Comparison of ENCODE assay signal across 8 mouse cellular contexts in the genomic region with DNA sequence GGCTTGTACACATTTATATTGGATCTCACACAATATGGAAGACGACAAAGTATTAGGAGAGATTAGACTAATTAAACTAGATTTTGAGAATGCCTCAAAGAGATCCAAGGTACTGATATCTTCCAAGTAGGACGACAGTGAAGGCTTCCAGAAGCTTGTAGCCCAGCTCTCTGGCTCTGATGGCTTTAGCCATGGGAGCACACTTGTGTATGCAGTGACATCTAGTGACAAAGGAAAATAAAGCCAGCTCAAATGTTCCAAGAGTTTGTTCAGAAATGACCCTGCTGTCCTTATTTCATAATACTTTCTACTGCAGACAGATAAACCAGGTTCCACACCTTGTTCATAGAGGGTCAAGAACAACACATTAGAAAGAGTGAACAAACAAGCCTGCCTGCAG.
DNase-seq lines count a peak whose midpoint lies in the region; ATAC-seq lines count a peak whose summit lies in the region.

No protein-coding gene starts in this region.

- H3K4me3 ChIP-seq in intestine, embryonic 16.5 days (ENCODE audit: low read length), result no peak overlapping the region
- H3K4me3 ChIP-seq in intestine, embryonic 15.5 days (replicated peaks), result no peak overlapping the region
- no peak overlapping the region for H3K4me3 ChIP-seq in midbrain, embryonic 12.5 days

- WGBS in intestine, embryonic 16.5 days, result 3% methylated on average over 2 of the region's 2 CpGs
- 5% methylated on average over 2 of the region's 2 CpGs for WGBS in intestine, embryonic 15.5 days
- WGBS in midbrain, embryonic 12.5 days, result 7% methylated on average over 2 of the region's 2 CpGs

- peak; percentile 34 for DNase-seq in adrenal gland, postnatal 14 days
- DNase-seq in cerebellum, postnatal 36 days, result peak; percentile 12 to 32
- peak; percentile 58 for DNase-seq in kidney, adult 9 months
- DNase-seq in spleen, adult 18-20 months, result no peak
- no peak for DNase-seq in thymus, postnatal 0 days (ENCODE audit: low spot score)

- no peaks in the 10 kb centered on the region for H3K27me3 ChIP-seq in intestine, embryonic 16.5 days (replicated peaks; ENCODE audit: control insufficient read depth, insufficient read depth, low read length)
- H3K27me3 ChIP-seq in intestine, embryonic 15.5 days (replicated peaks), result no peaks in the 10 kb centered on the region
- peaks cover 4% of the 10 kb centered on the region for H3K27me3 ChIP-seq in midbrain, embryonic 12.5 days

- H3K9me3 ChIP-seq in intestine, embryonic 16.5 days (ENCODE audit: control insufficient read depth, low read length), result no peaks in the 10 kb centered on the region
- H3K9me3 ChIP-seq in intestine, embryonic 15.5 days, result no peaks in the 10 kb centered on the region
- no peaks in the 10 kb centered on the region for H3K9me3 ChIP-seq in midbrain, embryonic 12.5 days

- no peak overlapping the region for H3K27ac ChIP-seq in intestine, embryonic 16.5 days (ENCODE audit: low read length)
- no peak overlapping the region for H3K27ac ChIP-seq in intestine, embryonic 15.5 days
- H3K27ac ChIP-seq in midbrain, embryonic 12.5 days (replicated peaks), result no peak overlapping the region

- no peak overlapping the region for H3K4me2 ChIP-seq in intestine, embryonic 16.5 days (ENCODE audit: low read depth, low read length)
- no peak overlapping the region for H3K4me2 ChIP-seq in intestine, embryonic 15.5 days (replicated peaks)
- no peak overlapping the region for H3K4me2 ChIP-seq in midbrain, embryonic 12.5 days (replicated peaks)

- no peaks in the 10 kb centered on the region for H3K4me1 ChIP-seq in intestine, embryonic 16.5 days (ENCODE audit: control insufficient read depth, insufficient read depth, low read length)
- H3K4me1 ChIP-seq in intestine, embryonic 15.5 days (replicated peaks), result no peaks in the 10 kb centered on the region
- H3K4me1 ChIP-seq in midbrain, embryonic 12.5 days, result peaks cover 14% of the 10 kb centered on the region

- H3K36me3 ChIP-seq in intestine, embryonic 16.5 days (ENCODE audit: control insufficient read depth, insufficient read depth, low read length), result no peaks in the 10 kb centered on the region
- no peaks in the 10 kb centered on the region for H3K36me3 ChIP-seq in intestine, embryonic 15.5 days
- no peaks in the 10 kb centered on the region for H3K36me3 ChIP-seq in midbrain, embryonic 12.5 days

- ATAC-seq in intestine, embryonic 16.5 days, result 0 out of 2 replicates have a peak, but pooled peaks have one; percentile 38
- ATAC-seq in intestine, embryonic 15.5 days, result no peak
- peak; percentile 51; the same call in 1 of the 2 replicates for ATAC-seq in midbrain, embryonic 12.5 days (ENCODE audit: low FRiP score, low read depth)

- no peak overlapping the region for H3K9ac ChIP-seq in intestine, embryonic 16.5 days (ENCODE audit: low read depth, low read length)
- H3K9ac ChIP-seq in intestine, embryonic 15.5 days, result no peak overlapping the region
- H3K9ac ChIP-seq in midbrain, embryonic 12.5 days (replicated peaks), result no peak overlapping the region

Comparison
In these comparisons a context has a peak if more than half of its experiments do, and no peak if none do; other contexts are left out.
1. DNase-seq: peak in adrenal gland, postnatal 14 days (single experiment), cerebellum, postnatal 36 days (2 of 2) and kidney, adult 9 months (single experiment); none in spleen, adult 18-20 months (0 of 2) and thymus, postnatal 0 days (single experiment).